Mouse (Mus musculus): ENCODE data around the gene Coq10b. TPM values are rescaled to one million over a fixed set of nuclear protein-coding genes. Genes with fewer than 3 reads are reported as not detected.

Gene Coq10b
- polyA plus RNA-seq, 1 experiment from 2014 or later: 23.9 TPM

- 1% methylated on average over 46 of the region's 46 CpGs for WGBS
- DNase-seq (ENCODE audit: low spot score): peak; percentile 99
- Histone ChIP-seq H3K9me3 (replicated peaks; ENCODE audit: low read length) (no peaks in the 10 kb centered on the region), H3K27ac (peak within 1 kb of the TSS; percentile 97), H3K36me3 (ENCODE audit: insufficient read depth, low read length) (no peaks in the 10 kb centered on the region), H3K4me1 (replicated peaks; ENCODE audit: insufficient read depth, low read length) (no peaks in the 10 kb centered on the region), H3K4me3 (replicated peaks; ENCODE audit: low read depth, low read length) (peak within 1 kb of the TSS; percentile 99), H3K9ac (ENCODE audit: low read depth, low read length) (peak within 1 kb of the TSS; percentile 99), H3K4me2 (ENCODE audit: low read length) (peak within 1 kb of the TSS; percentile 75), H3K27me3 (ENCODE audit: insufficient read depth, low read length) (no peaks in the 10 kb centered on the region)
- no peak for TF ChIP-seq CTCF (IDR thresholded peaks at IDR 0.05; ENCODE audit: low read depth)
- peak; percentile 99 for ATAC-seq (replicated peaks; ENCODE audit: low FRiP score, low read depth)
Measured at GRCm38 (mm10) chr1:55027253-55027801, 25.2 kb upstream of the Coq10b start, which contains the start of gene Sf3b1. TSS of gene Sf3b1 (minus strand) at chr1:55027481.

DNA sequence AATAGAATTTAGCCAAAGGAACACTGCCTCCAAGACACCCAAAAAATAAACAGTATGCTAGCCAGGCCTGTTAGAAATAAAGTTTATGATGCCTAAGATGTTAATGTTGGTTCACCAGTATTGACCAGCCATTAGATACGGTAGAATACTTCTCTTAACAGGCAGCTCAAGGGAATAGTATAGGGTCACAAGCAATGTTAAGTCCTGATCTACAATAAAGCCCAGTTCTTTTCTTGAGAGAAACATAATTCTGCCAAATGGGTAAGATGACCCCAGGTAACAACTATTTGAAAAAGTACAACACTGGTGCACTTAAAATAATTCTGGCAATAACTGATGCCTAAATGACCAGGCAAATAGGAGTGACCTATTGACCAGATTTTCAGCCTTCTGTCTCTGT is 24.6 kb upstream of the Coq10b start:
- no peaks in the 10 kb centered on the region for H3K27me3 ChIP-seq (ENCODE audit: insufficient read depth, low read length)
- H3K4me1 ChIP-seq (replicated peaks; ENCODE audit: insufficient read depth, low read length): no peaks in the 10 kb centered on the region
- 89% methylated on average over 1 of the region's 1 CpGs for WGBS
- TF ChIP-seq CTCF (IDR thresholded peaks at IDR 0.05; ENCODE audit: low read depth): no peak
- H3K4me2 ChIP-seq (ENCODE audit: low read length): peak overlapping the region; percentile 75; the same call in 1 of the 2 replicates
- H3K9ac ChIP-seq (ENCODE audit: low read depth, low read length): 0 out of 2 replicates have a peak overlapping the region, but pooled peaks have one; percentile 99
- H3K9me3 ChIP-seq (replicated peaks; ENCODE audit: low read length): no peaks in the 10 kb centered on the region
- no peaks in the 10 kb centered on the region for H3K36me3 ChIP-seq (ENCODE audit: insufficient read depth, low read length)
- ATAC-seq (replicated peaks; ENCODE audit: low FRiP score, low read depth) (no peak), DNase-seq (ENCODE audit: low spot score) (no peak)
- peak overlapping the region; percentile 97; the same call in 1 of the 2 replicates for H3K27ac ChIP-seq
- H3K4me3 ChIP-seq (replicated peaks; ENCODE audit: low read depth, low read length): peak overlapping the region; percentile 99; the same call in 1 of the 2 replicates

- Histone ChIP-seq H3K4me2 (ENCODE audit: low read length) (no peak overlapping the region), H3K4me3 (replicated peaks; ENCODE audit: low read depth, low read length) (no peak overlapping the region), H3K9ac (ENCODE audit: low read depth, low read length) (no peak overlapping the region), H3K27ac (no peak overlapping the region), H3K27me3 (ENCODE audit: insufficient read depth, low read length) (no peaks in the 10 kb centered on the region), H3K4me1 (replicated peaks; ENCODE audit: insufficient read depth, low read length) (no peaks in the 10 kb centered on the region), H3K36me3 (ENCODE audit: insufficient read depth, low read length) (no peaks in the 10 kb centered on the region), H3K9me3 (replicated peaks; ENCODE audit: low read length) (no peaks in the 10 kb centered on the region)
- DNase-seq (ENCODE audit: low spot score): peak; percentile 28
- no peak for ATAC-seq (replicated peaks; ENCODE audit: low FRiP score, low read depth)
- WGBS: 76% methylated on average over 11 of the region's 11 CpGs
- TF ChIP-seq CTCF (IDR thresholded peaks at IDR 0.05; ENCODE audit: low read depth): no peak
Measured at GRCm38 (mm10) chr1:55028512-55029249, 23.9 kb upstream of the Coq10b start.

GRCm38 (mm10) chr1:55029446-55029845 is 23.1 kb upstream of the Coq10b start:
- Histone ChIP-seq H3K4me1 (replicated peaks; ENCODE audit: insufficient read depth, low read length) (no peaks in the 10 kb centered on the region), H3K27me3 (ENCODE audit: insufficient read depth, low read length) (no peaks in the 10 kb centered on the region), H3K4me3 (replicated peaks; ENCODE audit: low read depth, low read length) (no peak overlapping the region), H3K9me3 (replicated peaks; ENCODE audit: low read length) (no peaks in the 10 kb centered on the region), H3K9ac (ENCODE audit: low read depth, low read length) (no peak overlapping the region), H3K4me2 (ENCODE audit: low read length) (no peak overlapping the region), H3K36me3 (ENCODE audit: insufficient read depth, low read length) (no peaks in the 10 kb centered on the region), H3K27ac (no peak overlapping the region)
- no peak for TF ChIP-seq CTCF (IDR thresholded peaks at IDR 0.05; ENCODE audit: low read depth)
- 69% methylated on average over 4 of the region's 4 CpGs for WGBS
- ATAC-seq (replicated peaks; ENCODE audit: low FRiP score, low read depth) (no peak), DNase-seq (ENCODE audit: low spot score) (no peak)

DNA sequence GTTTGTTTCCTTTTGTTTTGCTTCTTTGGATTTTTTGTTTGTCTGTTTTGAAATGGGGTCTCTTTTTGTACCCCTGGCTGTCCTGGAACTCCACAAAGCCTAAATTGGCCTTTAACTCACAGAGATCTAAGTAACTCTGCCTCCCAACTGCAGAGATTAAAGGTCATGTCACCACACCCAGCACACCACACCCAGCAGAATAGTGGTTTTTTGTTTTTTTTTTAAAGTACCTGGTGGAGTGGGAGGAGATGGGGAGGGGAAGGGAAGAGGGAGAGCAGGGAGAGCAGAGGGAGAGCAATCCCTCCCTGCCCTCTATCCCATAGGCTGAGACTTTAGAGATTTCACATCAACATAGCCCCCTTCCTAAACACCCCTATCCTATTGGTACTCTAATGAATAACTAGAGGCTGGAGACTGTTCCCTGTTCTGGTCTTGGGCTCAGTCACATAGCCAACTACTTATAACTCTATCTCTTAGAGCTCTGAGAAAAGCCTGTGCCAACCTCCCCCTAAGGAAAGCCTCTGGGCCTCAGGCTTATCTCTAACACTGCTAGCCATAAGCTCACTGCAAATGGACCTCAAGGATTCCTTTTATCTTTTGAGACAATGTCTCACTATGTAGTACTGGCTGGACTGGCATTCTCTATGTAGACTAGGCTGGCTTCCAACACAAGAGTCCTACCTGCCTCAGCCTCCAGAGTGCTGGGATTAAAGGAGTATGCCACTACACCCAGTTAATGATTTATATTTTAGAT is 21.4 kb upstream of the Coq10b start:
- Histone ChIP-seq H3K36me3 (ENCODE audit: insufficient read depth, low read length) (no peaks in the 10 kb centered on the region), H3K4me2 (ENCODE audit: low read length) (no peak overlapping the region), H3K9ac (ENCODE audit: low read depth, low read length) (no peak overlapping the region), H3K4me1 (replicated peaks; ENCODE audit: insufficient read depth, low read length) (no peaks in the 10 kb centered on the region), H3K4me3 (replicated peaks; ENCODE audit: low read depth, low read length) (no peak overlapping the region), H3K9me3 (replicated peaks; ENCODE audit: low read length) (no peaks in the 10 kb centered on the region), H3K27ac (no peak overlapping the region), H3K27me3 (ENCODE audit: insufficient read depth, low read length) (no peaks in the 10 kb centered on the region)
- DNase-seq (ENCODE audit: low spot score): no peak
- no peak for ATAC-seq (replicated peaks; ENCODE audit: low FRiP score, low read depth)
- no peak for TF ChIP-seq CTCF (IDR thresholded peaks at IDR 0.05; ENCODE audit: low read depth)

GRCm38 (mm10) chr1:55039944-55040343 is 12.6 kb upstream of the Coq10b start:
- no peak for TF ChIP-seq CTCF (IDR thresholded peaks at IDR 0.05; ENCODE audit: low read depth)
- Histone ChIP-seq H3K36me3 (ENCODE audit: insufficient read depth, low read length) (no peaks in the 10 kb centered on the region), H3K27me3 (ENCODE audit: insufficient read depth, low read length) (no peaks in the 10 kb centered on the region), H3K4me3 (replicated peaks; ENCODE audit: low read depth, low read length) (no peak overlapping the region), H3K9ac (ENCODE audit: low read depth, low read length) (no peak overlapping the region), H3K4me2 (ENCODE audit: low read length) (no peak overlapping the region), H3K27ac (no peak overlapping the region), H3K9me3 (replicated peaks; ENCODE audit: low read length) (no peaks in the 10 kb centered on the region; the same call in 1 of the 2 replicates), H3K4me1 (replicated peaks; ENCODE audit: insufficient read depth, low read length) (no peaks in the 10 kb centered on the region)
- 88% methylated on average over 1 of the region's 1 CpGs for WGBS
- no peak for DNase-seq (ENCODE audit: low spot score)
- no peak for ATAC-seq (replicated peaks; ENCODE audit: low FRiP score, low read depth)
